Mouse (Mus musculus) lung, embryonic 14.5 days (tissue): ENCODE results near the gene Phactr3. TPM values are rescaled to one million over a fixed set of nuclear protein-coding genes. Genes with fewer than 3 reads are reported as not detected.

Experiments used
- ATAC-seq: fragments of 200-750 bp; cut with Nextera tagmentation; 2 replicates; pipeline ENCODE4 v1.8.0; 2017; ENCODE audit warnings: mild to moderate bottlenecking, moderate TSS enrichment, moderate library complexity; ENCODE audit not compliant: insufficient read depth
- DNase-seq: peaks from one replicate; pipeline ENCODE4 v3.0.0-alpha.2; 2015
- H3K27ac ChIP-seq: fragments of 300-500 bp; sonication (generic); 2 replicates; pipeline ENCODE4 v1.5.1; 2014; ENCODE audit warnings: low read depth, mild to moderate bottlenecking, moderate library complexity
- H3K27me3 ChIP-seq: fragments of 300-500 bp; sonication (generic); 2 replicates; pipeline ENCODE4 v1.6.1; 2014; ENCODE audit warnings: low read length, control low read depth; ENCODE audit not compliant: insufficient read depth
- H3K36me3 ChIP-seq: fragments of 300-500 bp; sonication (generic); 2 replicates; pipeline ENCODE4 v1.6.1; 2014; ENCODE audit warnings: control low read depth; ENCODE audit not compliant: insufficient read depth
- H3K4me1 ChIP-seq: fragments of 300-500 bp; sonication (generic); 2 replicates; pipeline ENCODE4 v1.6.1; 2014; ENCODE audit warnings: antibody characterized with exemption, control low read depth; ENCODE audit not compliant: insufficient read depth
- H3K4me2 ChIP-seq: fragments of 300-500 bp; sonication (generic); 2 replicates; pipeline ENCODE4 v1.6.1; 2014; ENCODE audit warnings: mild to moderate bottlenecking
- H3K4me3 ChIP-seq: fragments of 300-500 bp; sonication (generic); 2 replicates; pipeline ENCODE4 v1.5.1; 2014; ENCODE audit warnings: low read depth, low read length
- H3K9ac ChIP-seq: fragments of 300-500 bp; sonication (generic); 2 replicates; pipeline ENCODE4 v1.6.1; 2014
- H3K9me3 ChIP-seq: fragments of 300-500 bp; sonication (generic); 2 replicates; pipeline ENCODE4 v1.6.1; 2016; ENCODE audit warnings: low read depth, low read length, control low read depth
- CTCF ChIP-seq: IDR thresholded peaks from 2 replicates; pipeline ENCODE4 v1.5.1; 2016; ENCODE audit warnings: antibody characterized with exemption, low read depth
- WGBS: fragments of 180-500 bp; shearing (Covaris S2); extraction: QIAGEN DNeasy Blood & Tissue Kit; methylation state at CpG from one replicate; pipeline ENCODE4 v1.1.7; 2014; 5-methylcytosine and 5-hydroxymethylcytosine counted together
- polyA plus RNA-seq: library from polyadenylated mRNA; unstranded; fragments of >200 nt; fragmentation: Nextera tagmentation; extraction: Ambion mirVana; gene quantifications from 2 replicates; pipeline ENCODE4 v1.2.1, GENCODE M21; 2014

The Phactr3 gene
- polyA plus RNA-seq, 1 experiment from 2014 or later = 0.33 TPM

- no peaks in the 10 kb centered on the region for H3K4me1 ChIP-seq
- ATAC-seq (no peak), DNase-seq (no peak)
- H3K4me3 ChIP-seq = no peak overlapping the region
- H3K36me3 ChIP-seq = no peaks in the 10 kb centered on the region
- TF ChIP-seq CTCF = no peak
- no peak overlapping the region for H3K4me2 ChIP-seq
- H3K27ac ChIP-seq = no peak overlapping the region
- H3K9me3 ChIP-seq = no peaks in the 10 kb centered on the region
- no peak overlapping the region for H3K9ac ChIP-seq
- no peaks in the 10 kb centered on the region for H3K27me3 ChIP-seq
- 85% methylated on average over 7 of the region's 7 CpGs for WGBS
Observed at GRCm38 (mm10) chr2:178126041-178126820, 7.5 kb downstream of the Phactr3 start.

GRCm38 (mm10) chr2:178128594-178128993, 9.8 kb downstream of the Phactr3 start:
- no peaks in the 10 kb centered on the region for H3K27me3 ChIP-seq
- no peak overlapping the region for H3K4me2 ChIP-seq
- no peak; the same call in 1 of the 2 replicates for ATAC-seq
- DNase-seq = no peak
- H3K4me3 ChIP-seq = no peak overlapping the region
- H3K27ac ChIP-seq = peak overlapping the region; percentile 18; the same call in 1 of the 2 replicates
- H3K9me3 ChIP-seq = no peaks in the 10 kb centered on the region
- WGBS = 61% methylated on average over 5 of the region's 5 CpGs
- no peak for TF ChIP-seq CTCF
- no peaks in the 10 kb centered on the region for H3K4me1 ChIP-seq
- no peaks in the 10 kb centered on the region for H3K36me3 ChIP-seq
- no peak overlapping the region for H3K9ac ChIP-seq

- Histone ChIP-seq H3K9me3 (no peaks in the 10 kb centered on the region), H3K27ac (peak overlapping the region; percentile 18; the same call in 1 of the 2 replicates), H3K4me1 (no peaks in the 10 kb centered on the region), H3K9ac (no peak overlapping the region), H3K36me3 (no peaks in the 10 kb centered on the region), H3K4me2 (no peak overlapping the region), H3K27me3 (no peaks in the 10 kb centered on the region), H3K4me3 (no peak overlapping the region)
- DNase-seq = peak; percentile 19
- no peak for TF ChIP-seq CTCF
- 45% methylated on average over 4 of the region's 4 CpGs for WGBS
- ATAC-seq = peak; percentile 67; the same call in 1 of the 2 replicates
Observed at GRCm38 (mm10) chr2:178129161-178129560, 10.4 kb downstream of the Phactr3 start.

GRCm38 (mm10) chr2:178129676-178130075, 10.9 kb downstream of the Phactr3 start:
- no peak for DNase-seq
- ATAC-seq = no peak
- no peak overlapping the region for H3K9ac ChIP-seq
- 84% methylated on average over 2 of the region's 2 CpGs for WGBS
- H3K36me3 ChIP-seq = no peaks in the 10 kb centered on the region
- no peak for TF ChIP-seq CTCF
- H3K4me2 ChIP-seq = no peak overlapping the region
- H3K4me3 ChIP-seq = no peak overlapping the region
- no peaks in the 10 kb centered on the region for H3K27me3 ChIP-seq
- H3K4me1 ChIP-seq = no peaks in the 10 kb centered on the region
- no peak overlapping the region for H3K27ac ChIP-seq
- H3K9me3 ChIP-seq = no peaks in the 10 kb centered on the region

GRCm38 (mm10) chr2:178130536-178130935, 11.8 kb downstream of the Phactr3 start:
- Histone ChIP-seq H3K9me3 (no peaks in the 10 kb centered on the region), H3K9ac (no peak overlapping the region), H3K4me3 (no peak overlapping the region), H3K27me3 (no peaks in the 10 kb centered on the region), H3K27ac (no peak overlapping the region), H3K4me1 (no peaks in the 10 kb centered on the region), H3K4me2 (no peak overlapping the region), H3K36me3 (no peaks in the 10 kb centered on the region)
- no peak for ATAC-seq
- no peak for TF ChIP-seq CTCF
- 73% methylated on average over 5 of the region's 5 CpGs for WGBS
- no peak for DNase-seq

- no peak overlapping the region for H3K9ac ChIP-seq
- DNase-seq (no peak), ATAC-seq (no peak)
- no peak overlapping the region for H3K4me3 ChIP-seq
- no peak overlapping the region for H3K4me2 ChIP-seq
- H3K4me1 ChIP-seq = no peaks in the 10 kb centered on the region
- WGBS = 61% methylated on average over 5 of the region's 5 CpGs
- no peak overlapping the region for H3K27ac ChIP-seq
- H3K27me3 ChIP-seq = no peaks in the 10 kb centered on the region
- H3K36me3 ChIP-seq = no peaks in the 10 kb centered on the region
- no peak for TF ChIP-seq CTCF
- H3K9me3 ChIP-seq = no peaks in the 10 kb centered on the region
Observed at GRCm38 (mm10) chr2:178131011-178131410, 12.2 kb downstream of the Phactr3 start.

GRCm38 (mm10) chr2:178131606-178132365, 13.0 kb downstream of the Phactr3 start:
- Histone ChIP-seq H3K4me3 (no peak overlapping the region), H3K4me1 (no peaks in the 10 kb centered on the region), H3K36me3 (no peaks in the 10 kb centered on the region), H3K9ac (no peak overlapping the region), H3K27me3 (no peaks in the 10 kb centered on the region), H3K9me3 (no peaks in the 10 kb centered on the region), H3K27ac (no peak overlapping the region), H3K4me2 (no peak overlapping the region)
- WGBS = 85% methylated on average over 5 of the region's 5 CpGs
- DNase-seq (no peak), ATAC-seq (no peak)
- no peak for TF ChIP-seq CTCF
